Mouse (Mus musculus) E14TG2a.4 (cell line): ENCODE data around the gene Ptov1.

Experiments used
- CTCF ChIP-seq: conservative IDR thresholded peaks from 2 replicates; pipeline ENCODE4 v1.5.1; 2014; ENCODE audit warnings: low read length
- NANOG ChIP-seq: IDR thresholded peaks from 2 replicates; pipeline ENCODE4 v1.6.1; 2014; ENCODE audit warnings: borderline replicate concordance, low read length, mixed read lengths
- POU5F1 ChIP-seq: IDR thresholded peaks from 2 replicates; pipeline ENCODE4 v1.6.1; 2014; ENCODE audit warnings: low read length, borderline replicate concordance

GRCm38 (mm10) chr7:44839171-44839490, 30.5 kb downstream of the Ptov1 start:
- TF ChIP-seq CTCF (no peak), POU5F1 (no peak), NANOG (no peak)
